Mouse (Mus musculus) frontal cortex, adult 2 months (tissue): Measurements from ENCODE around the gene Acot5. TPM values are rescaled to one million over a fixed set of nuclear protein-coding genes. Genes with fewer than 3 reads are reported as not detected.
"Not testable (repeated sequence)": the region's sequence is repeated elsewhere in the genome, so short reads cannot be mapped to it uniquely, and the experiment has no call there.

Experiments used
- DNase-seq, 2 experiments: peaks; one replicate each; pipeline ENCODE4 v3.0.0; 2022; ENCODE audit warnings: low spot score in 1 of 2; ENCODE audit errors: extremely low spot score in 1 of 2
- polyA plus RNA-seq: library from polyadenylated mRNA; depleted of rRNA; stranded (reverse); fragments of >200 nt; gene quantifications from 2 replicates; pipeline ENCODE4 v1.2.3, GENCODE M21; 2012

The Acot5 gene
- polyA plus RNA-seq, 1 experiment: 3.5 TPM

GRCm38 (mm10) chr12:84060946-84061345 is 8.2 kb upstream of the Acot5 start:
- peak in 1 of 2 experiments; percentile 50 for DNase-seq

GRCm38 (mm10) chr12:84062336-84062735 is 6.8 kb upstream of the Acot5 start:
- DNase-seq: no peak

GRCm38 (mm10) chr12:84063228-84063627 is 5.9 kb upstream of the Acot5 start:
- DNase-seq: peak in 1 of 2 experiments; percentile 8

GRCm38 (mm10) chr12:84063833-84064232 is 5.3 kb upstream of the Acot5 start:
- no peak for DNase-seq

- DNase-seq: no peak
Observed at GRCm38 (mm10) chr12:84064621-84065020, 4.5 kb upstream of the Acot5 start.

GRCm38 (mm10) chr12:84067752-84068151 is 1.4 kb upstream of the Acot5 start:
- no peak for DNase-seq

- DNase-seq: no peak
Observed at GRCm38 (mm10) chr12:84068296-84068695, 829 bp upstream of the Acot5 start.

- DNase-seq: peak in 1 of 2 experiments; percentile 50
Observed at GRCm38 (mm10) chr12:84069582-84069981, 457 bp downstream of the Acot5 start.

- DNase-seq: peak; percentile 50 to 72
Observed at GRCm38 (mm10) chr12:84071696-84072095, 2.6 kb downstream of the Acot5 start.

- DNase-seq: no peak
Observed at GRCm38 (mm10) chr12:84077371-84077990, 8.4 kb downstream of the Acot5 start.

- DNase-seq: no peak
Observed at GRCm38 (mm10) chr12:84083842-84084241, 14.7 kb downstream of the Acot5 start.

- DNase-seq: no peak
Observed at GRCm38 (mm10) chr12:84084581-84084980, 15.5 kb downstream of the Acot5 start.

- not testable (repeated sequence) for DNase-seq
Observed at GRCm38 (mm10) chr12:84094666-84095065, 25.5 kb downstream of the Acot5 start.

- DNase-seq: no peak
Observed at GRCm38 (mm10) chr12:84099605-84100004, 30.5 kb downstream of the Acot5 start.

- no peak for DNase-seq
Observed at GRCm38 (mm10) chr12:84100071-84100470, 30.9 kb downstream of the Acot5 start.

GRCm38 (mm10) chr12:84100604-84101492 is 31.7 kb downstream of the Acot5 start, which contains the start of gene Acot6:
Gene Acot6 (plus strand): TSS chr12:84100654.
- DNase-seq: peak in 1 of 2 experiments; percentile 48

- no peak for DNase-seq
Observed at GRCm38 (mm10) chr12:84101493-84101845, 32.3 kb downstream of the Acot5 start.

- DNase-seq: no peak
Observed at GRCm38 (mm10) chr12:84107012-84107411, 37.9 kb downstream of the Acot5 start.

- no peak for DNase-seq
Observed at GRCm38 (mm10) chr12:84107692-84108091, 38.6 kb downstream of the Acot5 start.

GRCm38 (mm10) chr12:84109924-84110323 is 40.8 kb downstream of the Acot5 start:
- DNase-seq: no peak

- DNase-seq: no peak
Observed at GRCm38 (mm10) chr12:84110814-84111213, 41.7 kb downstream of the Acot5 start.

GRCm38 (mm10) chr12:84113676-84114075 is 44.6 kb downstream of the Acot5 start:
- no peak for DNase-seq
